Mouse (Mus musculus): ENCODE measurements around the gene Tiam2. TPM values are rescaled to one million over a fixed set of nuclear protein-coding genes. Genes with fewer than 3 reads are reported as not detected.

Tiam2 gene
- polyA plus RNA-seq, 1 experiment from 2014 or later = 3.2 TPM

DNA sequence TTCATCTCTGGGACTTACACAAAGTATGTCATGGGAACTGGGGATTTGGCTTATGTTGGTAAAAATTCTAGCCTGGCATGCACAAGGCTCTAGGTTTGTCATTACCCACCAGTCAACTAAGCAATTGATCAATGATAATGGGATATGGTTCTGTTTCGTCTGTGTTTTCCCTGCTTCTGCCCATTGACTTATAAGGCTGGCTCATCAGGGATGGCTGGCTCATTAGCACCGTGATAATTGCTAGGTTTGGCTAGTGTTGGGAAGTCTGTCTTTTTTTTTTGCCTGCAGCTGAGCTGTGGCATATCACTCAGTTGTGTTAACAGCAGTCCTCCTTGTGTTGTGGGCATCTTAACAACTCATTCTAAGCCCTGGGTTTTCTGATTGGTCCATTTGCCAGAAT, 36.8 kb downstream of the Tiam2 start:
- Histone ChIP-seq H3K36me3 (ENCODE audit: control insufficient read depth, insufficient read depth, low read length) (no peaks in the 10 kb centered on the region), H3K27ac (ENCODE audit: low read depth, low read length) (no peak overlapping the region)

GRCm38 (mm10) chr17:3366741-3367140, 40.4 kb downstream of the Tiam2 start:
- WGBS = 96% methylated on average over 3 of the region's 3 CpGs
- H3K36me3 ChIP-seq (ENCODE audit: control insufficient read depth, insufficient read depth, low read length) = no peaks in the 10 kb centered on the region
- H3K27me3 ChIP-seq (ENCODE audit: control insufficient read depth, insufficient read depth, low read length) = no peaks in the 10 kb centered on the region
- H3K4me2 ChIP-seq (ENCODE audit: low read depth) = no peak overlapping the region
- no peak overlapping the region for H3K27ac ChIP-seq (ENCODE audit: low read depth, low read length)
- no peak overlapping the region for H3K4me3 ChIP-seq (ENCODE audit: low read depth, low read length)
- DNase-seq (ENCODE audit: low spot score) = no peak
- no peak overlapping the region for H3K9ac ChIP-seq (ENCODE audit: low read length)
- H3K4me1 ChIP-seq (ENCODE audit: control insufficient read depth, insufficient read depth, low read length) = no peaks in the 10 kb centered on the region
- ATAC-seq (ENCODE audit: insufficient read depth, low FRiP score, low TSS enrichment) = no peak
- no peaks in the 10 kb centered on the region for H3K9me3 ChIP-seq (ENCODE audit: control insufficient read depth, low read length)

More for the DNA sequence above, 36.8 kb downstream of the Tiam2 start:
- no peaks in the 10 kb centered on the region for H3K27me3 ChIP-seq (ENCODE audit: control insufficient read depth, insufficient read depth, low read length)
- H3K9me3 ChIP-seq (ENCODE audit: control insufficient read depth, low read length) = no peaks in the 10 kb centered on the region
- H3K4me3 ChIP-seq (ENCODE audit: low read depth, low read length) = no peak overlapping the region
- WGBS = 78% methylated on average over 2 of the region's 2 CpGs
- H3K9ac ChIP-seq (ENCODE audit: low read length) = no peak overlapping the region
- H3K4me2 ChIP-seq (ENCODE audit: low read depth) = no peak overlapping the region
- no peaks in the 10 kb centered on the region for H3K4me1 ChIP-seq (ENCODE audit: control insufficient read depth, insufficient read depth, low read length)
- DNase-seq (ENCODE audit: low spot score) (no peak), ATAC-seq (ENCODE audit: insufficient read depth, low FRiP score, low TSS enrichment) (no peak)

GRCm38 (mm10) chr17:3368386-3368785, 42.0 kb downstream of the Tiam2 start:
- H3K9me3 ChIP-seq (ENCODE audit: control insufficient read depth, low read length) = no peaks in the 10 kb centered on the region
- no peak overlapping the region for H3K27ac ChIP-seq (ENCODE audit: low read depth, low read length)
- WGBS = 86% methylated on average over 1 of the region's 1 CpGs
- H3K27me3 ChIP-seq (ENCODE audit: control insufficient read depth, insufficient read depth, low read length) = no peaks in the 10 kb centered on the region
- H3K4me2 ChIP-seq (ENCODE audit: low read depth) = no peak overlapping the region
- no peak overlapping the region for H3K9ac ChIP-seq (ENCODE audit: low read length)
- ATAC-seq (ENCODE audit: insufficient read depth, low FRiP score, low TSS enrichment) (no peak), DNase-seq (ENCODE audit: low spot score) (no peak)
- H3K4me1 ChIP-seq (ENCODE audit: control insufficient read depth, insufficient read depth, low read length) = no peaks in the 10 kb centered on the region
- H3K36me3 ChIP-seq (ENCODE audit: control insufficient read depth, insufficient read depth, low read length) = no peaks in the 10 kb centered on the region
- H3K4me3 ChIP-seq (ENCODE audit: low read depth, low read length) = no peak overlapping the region

GRCm38 (mm10) chr17:3369631-3370030, 43.3 kb downstream of the Tiam2 start:
- Histone ChIP-seq H3K4me3 (ENCODE audit: low read depth, low read length) (no peak overlapping the region), H3K27me3 (ENCODE audit: control insufficient read depth, insufficient read depth, low read length) (no peaks in the 10 kb centered on the region)
- ATAC-seq (ENCODE audit: insufficient read depth, low FRiP score, low TSS enrichment) = no peak

DNA sequence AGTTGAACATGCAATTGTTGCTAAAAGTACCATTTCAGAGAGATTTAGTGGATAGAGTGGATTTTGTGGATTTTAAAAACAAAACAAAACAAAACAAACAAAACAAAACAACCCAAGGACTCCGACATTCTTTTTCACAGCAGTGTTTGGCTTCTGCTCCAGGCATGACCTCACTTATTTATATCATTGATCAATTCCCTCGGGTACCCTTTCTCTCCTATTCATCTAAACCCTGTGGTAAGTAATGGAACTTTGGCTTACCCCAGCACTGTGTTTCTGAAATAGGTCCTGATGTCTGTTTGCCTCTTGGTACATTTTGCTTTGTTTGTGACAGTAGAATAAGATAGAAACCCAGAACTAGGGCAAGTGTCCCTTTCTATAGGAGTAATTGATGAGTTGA, 52.2 kb downstream of the Tiam2 start:
- no peaks in the 10 kb centered on the region for H3K36me3 ChIP-seq (ENCODE audit: control insufficient read depth, insufficient read depth, low read length)
- H3K4me2 ChIP-seq (ENCODE audit: low read depth) = no peak overlapping the region
- WGBS = 64% methylated on average over 2 of the region's 2 CpGs
- ATAC-seq (ENCODE audit: insufficient read depth, low FRiP score, low TSS enrichment) = no peak
- H3K27me3 ChIP-seq (ENCODE audit: control insufficient read depth, insufficient read depth, low read length) = no peaks in the 10 kb centered on the region
- H3K4me3 ChIP-seq (ENCODE audit: low read depth, low read length) = no peak overlapping the region
- no peak overlapping the region for H3K27ac ChIP-seq (ENCODE audit: low read depth, low read length)
- no peaks in the 10 kb centered on the region for H3K9me3 ChIP-seq (ENCODE audit: control insufficient read depth, low read length)
- H3K4me1 ChIP-seq (ENCODE audit: control insufficient read depth, insufficient read depth, low read length) = 0 out of 2 replicates have a peak, but pooled peaks cover 2% of the 10 kb centered on the region
- DNase-seq (ENCODE audit: low spot score) = no peak
- no peak overlapping the region for H3K9ac ChIP-seq (ENCODE audit: low read length)

More at GRCm38 (mm10) chr17:3369631-3370030, 43.3 kb downstream of the Tiam2 start:
- H3K9ac ChIP-seq (ENCODE audit: low read length) = no peak overlapping the region
- no peak overlapping the region for H3K27ac ChIP-seq (ENCODE audit: low read depth, low read length)
- WGBS = 88% methylated on average over 4 of the region's 4 CpGs
- no peaks in the 10 kb centered on the region for H3K36me3 ChIP-seq (ENCODE audit: control insufficient read depth, insufficient read depth, low read length)
- no peak for DNase-seq (ENCODE audit: low spot score)
- H3K9me3 ChIP-seq (ENCODE audit: control insufficient read depth, low read length) = no peaks in the 10 kb centered on the region
- no peaks in the 10 kb centered on the region for H3K4me1 ChIP-seq (ENCODE audit: control insufficient read depth, insufficient read depth, low read length)
- H3K4me2 ChIP-seq (ENCODE audit: low read depth) = no peak overlapping the region

GRCm38 (mm10) chr17:3379753-3380588, 53.6 kb downstream of the Tiam2 start:
- no peak overlapping the region for H3K27ac ChIP-seq (ENCODE audit: low read depth, low read length)

DNA sequence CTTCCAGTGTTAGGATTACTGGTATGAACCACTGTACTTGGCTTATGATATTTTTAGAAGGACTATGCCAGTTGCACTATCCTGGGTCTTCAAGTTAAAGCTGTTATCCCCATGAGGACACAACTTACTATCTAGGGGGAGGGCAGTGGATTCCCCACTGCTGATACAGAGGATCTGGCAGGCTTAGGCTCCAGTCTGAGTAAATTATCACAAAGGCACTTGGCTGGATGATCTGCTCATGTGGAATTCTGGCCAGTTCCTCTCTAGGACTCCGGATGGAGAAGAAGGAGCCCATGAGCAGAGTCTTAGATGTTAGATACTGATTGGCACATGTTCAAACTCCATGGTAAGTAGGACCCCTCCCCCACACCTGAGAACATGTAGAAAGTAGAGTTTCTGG, 59.0 kb downstream of the Tiam2 start:
- Histone ChIP-seq H3K4me2 (ENCODE audit: low read depth) (no peak overlapping the region), H3K4me1 (ENCODE audit: control insufficient read depth, insufficient read depth, low read length) (no peaks in the 10 kb centered on the region), H3K4me3 (ENCODE audit: low read depth, low read length) (no peak overlapping the region), H3K9ac (ENCODE audit: low read length) (no peak overlapping the region), H3K27ac (ENCODE audit: low read depth, low read length) (no peak overlapping the region), H3K36me3 (ENCODE audit: control insufficient read depth, insufficient read depth, low read length) (no peaks in the 10 kb centered on the region), H3K27me3 (ENCODE audit: control insufficient read depth, insufficient read depth, low read length) (no peaks in the 10 kb centered on the region), H3K9me3 (ENCODE audit: control insufficient read depth, low read length) (no peaks in the 10 kb centered on the region)
- ATAC-seq (ENCODE audit: insufficient read depth, low FRiP score, low TSS enrichment) (no peak), DNase-seq (ENCODE audit: low spot score) (no peak)
- whole genome bisulfite sequencing = 97% methylated on average over 1 of the region's 1 CpGs

More at GRCm38 (mm10) chr17:3379753-3380588, 53.6 kb downstream of the Tiam2 start:
- WGBS = 34% methylated on average over 11 of the region's 13 CpGs
- Histone ChIP-seq H3K4me1 (ENCODE audit: control insufficient read depth, insufficient read depth, low read length) (0 out of 2 replicates have a peak, but pooled peaks cover 2% of the 10 kb centered on the region), H3K4me2 (ENCODE audit: low read depth) (no peak overlapping the region), H3K27me3 (ENCODE audit: control insufficient read depth, insufficient read depth, low read length) (no peaks in the 10 kb centered on the region), H3K9ac (ENCODE audit: low read length) (no peak overlapping the region), H3K9me3 (ENCODE audit: control insufficient read depth, low read length) (no peaks in the 10 kb centered on the region), H3K36me3 (ENCODE audit: control insufficient read depth, insufficient read depth, low read length) (no peaks in the 10 kb centered on the region), H3K4me3 (ENCODE audit: low read depth, low read length) (no peak overlapping the region)
- ATAC-seq (ENCODE audit: insufficient read depth, low FRiP score, low TSS enrichment) = no peak
- no peak for DNase-seq (ENCODE audit: low spot score)

DNA sequence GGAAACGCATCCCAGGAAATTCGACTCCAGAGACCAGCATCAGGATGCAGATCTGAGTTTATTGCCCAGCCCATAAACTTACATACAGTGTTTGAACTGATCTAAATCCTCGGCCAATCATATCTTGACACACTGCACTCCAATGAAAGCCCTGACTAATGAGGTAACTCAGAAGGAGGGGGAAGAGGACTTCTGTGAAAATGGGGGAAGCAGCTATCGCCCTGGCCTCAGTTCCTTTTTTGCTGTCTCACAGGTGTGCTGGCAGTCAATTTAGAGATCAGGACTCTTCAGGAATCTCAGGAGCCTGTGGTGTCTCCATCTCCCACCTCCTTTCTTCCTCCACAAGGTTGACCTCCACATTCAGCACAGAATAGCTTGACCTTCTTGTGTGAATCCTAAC, 61.4 kb downstream of the Tiam2 start:
- H3K9ac ChIP-seq (ENCODE audit: low read length) = no peak overlapping the region
- no peak overlapping the region for H3K27ac ChIP-seq (ENCODE audit: low read depth, low read length)
- DNase-seq (ENCODE audit: low spot score) (no peak), ATAC-seq (ENCODE audit: insufficient read depth, low FRiP score, low TSS enrichment) (no peak)
- H3K27me3 ChIP-seq (ENCODE audit: control insufficient read depth, insufficient read depth, low read length) = no peaks in the 10 kb centered on the region
- no peaks in the 10 kb centered on the region for H3K9me3 ChIP-seq (ENCODE audit: control insufficient read depth, low read length)
- H3K4me2 ChIP-seq (ENCODE audit: low read depth) = no peak overlapping the region
- H3K36me3 ChIP-seq (ENCODE audit: control insufficient read depth, insufficient read depth, low read length) = no peaks in the 10 kb centered on the region
- WGBS = 65% methylated on average over 4 of the region's 4 CpGs
- H3K4me3 ChIP-seq (ENCODE audit: low read depth, low read length) = no peak overlapping the region
- H3K4me1 ChIP-seq (ENCODE audit: control insufficient read depth, insufficient read depth, low read length) = no peaks in the 10 kb centered on the region

DNA sequence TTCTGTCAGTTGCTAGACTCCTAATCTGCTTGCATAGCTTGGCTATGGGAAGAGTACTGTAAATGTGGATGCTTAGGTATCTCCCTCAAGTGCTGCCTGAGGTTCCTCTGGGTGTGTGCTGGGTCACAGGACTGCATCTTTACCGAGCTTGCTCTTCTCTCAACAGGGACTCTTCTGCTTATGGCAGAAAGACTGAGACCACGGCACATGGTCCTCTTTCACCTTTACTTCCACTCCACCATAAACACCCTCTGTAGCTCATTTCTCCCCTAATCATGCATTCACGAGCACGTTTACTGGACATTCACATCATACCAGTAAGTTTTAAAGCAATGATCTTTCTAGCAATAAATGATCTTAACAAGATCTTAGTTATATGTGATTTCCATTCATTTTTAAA, 63.4 kb downstream of the Tiam2 start:
- ATAC-seq (ENCODE audit: insufficient read depth, low FRiP score, low TSS enrichment) = no peak
- H3K4me2 ChIP-seq (ENCODE audit: low read depth) = no peak overlapping the region
- H3K4me1 ChIP-seq (ENCODE audit: control insufficient read depth, insufficient read depth, low read length) = no peaks in the 10 kb centered on the region
- H3K27ac ChIP-seq (ENCODE audit: low read depth, low read length) = no peak overlapping the region
- no peak overlapping the region for H3K9ac ChIP-seq (ENCODE audit: low read length)
- no peak overlapping the region for H3K4me3 ChIP-seq (ENCODE audit: low read depth, low read length)
- 87% methylated on average over 4 of the region's 4 CpGs for WGBS
- H3K36me3 ChIP-seq (ENCODE audit: control insufficient read depth, insufficient read depth, low read length) = no peaks in the 10 kb centered on the region
- no peak for DNase-seq (ENCODE audit: low spot score)
- no peaks in the 10 kb centered on the region for H3K9me3 ChIP-seq (ENCODE audit: control insufficient read depth, low read length)
- H3K27me3 ChIP-seq (ENCODE audit: control insufficient read depth, insufficient read depth, low read length) = no peaks in the 10 kb centered on the region

All from neural tube, embryonic 11.5 days (tissue).